Mouse (Mus musculus) testis, adult 2 months (tissue): ENCODE results near the gene Cuta. TPM values are rescaled to one million over a fixed set of nuclear protein-coding genes. Genes with fewer than 3 reads are reported as not detected.

ENCODE experiments used
- H3K27ac ChIP-seq: fragments of 200-500 bp; 2 replicates; pipeline ENCODE4 v1.5.1; 2012; ENCODE audit warnings: low read depth, low read length; ENCODE audit not compliant: control insufficient read depth, insufficient read depth
- H3K27me3 ChIP-seq: fragments of 200-500 bp; 2 replicates; pipeline ENCODE4 v1.6.1; 2012; ENCODE audit warnings: mild to moderate bottlenecking, low read length, moderate library complexity; ENCODE audit not compliant: control insufficient read depth, insufficient read depth
- H3K36me3 ChIP-seq: fragments of 200-500 bp; 2 replicates; pipeline ENCODE4 v1.6.1; 2012; ENCODE audit warnings: mild to moderate bottlenecking, low read length; ENCODE audit not compliant: control insufficient read depth, insufficient read depth
- H3K4me1 ChIP-seq: fragments of 200-500 bp; 2 replicates; pipeline ENCODE4 v1.6.1; 2012; ENCODE audit warnings: low read length; ENCODE audit not compliant: control insufficient read depth, insufficient read depth
- H3K4me3 ChIP-seq: fragments of 200-500 bp; 2 replicates; pipeline ENCODE4 v1.5.1; 2012; ENCODE audit warnings: low read depth, mild to moderate bottlenecking, low read length, moderate library complexity, mixed read lengths; ENCODE audit not compliant: control insufficient read depth
- CTCF ChIP-seq: fragments of 200-500 bp; IDR thresholded peaks from 2 replicates; pipeline ENCODE4 v1.5.1; 2012; ENCODE audit warnings: low read depth, mild to moderate bottlenecking, inconsistent platforms, low read length, moderate library complexity; ENCODE audit not compliant: control insufficient read depth, insufficient read depth, insufficient replicate concordance
- POLR2A ChIP-seq: fragments of 200-500 bp; IDR thresholded peaks from 2 replicates; pipeline ENCODE4 v1.6.1; 2012; ENCODE audit warnings: low read depth, mild to moderate bottlenecking, inconsistent platforms, low read length, moderate library complexity; ENCODE audit not compliant: control insufficient read depth
- polyA plus RNA-seq: library from polyadenylated mRNA; depleted of rRNA; stranded (reverse); fragments of >200 nt; gene quantifications from 2 replicates; pipeline ENCODE4 v1.2.3, GENCODE M21; 2012

The Cuta gene
- polyA plus RNA-seq, 1 experiment: 24.0 TPM

GRCm38 (mm10) chr17:26949051-26949577 is 9.7 kb upstream of the Cuta start:
- H3K4me1 ChIP-seq: peaks cover 45% of the 10 kb centered on the region

DNA sequence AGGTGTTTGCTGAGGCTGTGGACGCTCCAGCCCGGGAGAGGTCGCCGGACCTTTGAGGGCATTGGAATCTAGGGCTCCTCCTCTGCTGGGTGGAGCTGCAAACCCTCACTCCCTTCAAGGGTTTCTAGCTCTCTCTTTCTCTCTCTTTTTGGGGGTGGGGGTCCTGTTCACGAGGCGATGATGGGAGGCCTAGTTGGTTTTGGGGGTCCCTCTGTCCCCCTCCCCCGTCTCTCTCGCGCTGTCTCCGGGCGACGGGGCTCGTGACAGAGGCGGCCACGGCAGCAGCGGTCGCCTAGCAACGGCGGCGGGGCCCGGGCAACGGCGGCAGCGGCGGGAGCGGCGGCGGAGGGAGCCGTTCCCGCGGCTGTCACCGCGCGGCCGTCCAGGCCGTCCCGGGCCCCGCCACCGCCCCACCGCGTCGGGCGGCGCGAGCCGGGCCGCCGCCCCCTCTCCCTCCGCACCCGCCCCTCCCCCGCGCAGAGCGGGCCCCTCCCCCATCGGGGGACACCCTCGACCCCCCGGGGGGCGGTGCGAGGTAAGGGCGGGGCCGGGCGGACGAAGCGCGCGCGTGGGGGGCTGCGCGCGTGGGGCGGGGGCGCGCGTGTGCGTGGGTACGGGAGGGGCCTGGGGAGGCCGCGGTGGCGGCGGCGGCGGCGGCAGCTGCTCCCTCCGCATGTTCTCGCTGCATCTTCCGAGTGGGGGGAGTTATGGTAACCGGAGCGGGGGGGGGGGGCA is 9.1 kb upstream of the Cuta start:
- Histone ChIP-seq H3K36me3 (no peaks in the 10 kb centered on the region; the same call in none of the 2 replicates), H3K27me3 (no peaks in the 10 kb centered on the region), H3K4me1 (peaks cover 45% of the 10 kb centered on the region), H3K27ac (peak overlapping the region; percentile 63), H3K4me3 (peak overlapping the region; percentile 80)
- TF ChIP-seq CTCF (no peak), POLR2A (no peak)

More at GRCm38 (mm10) chr17:26949051-26949577, 9.7 kb upstream of the Cuta start:
- no peaks in the 10 kb centered on the region for H3K27me3 ChIP-seq
- TF ChIP-seq POLR2A (no peak), CTCF (no peak)
- H3K27ac ChIP-seq: peak overlapping the region; percentile 5; the same call in 1 of the 2 replicates
- peak overlapping the region; percentile 61 for H3K4me3 ChIP-seq
- H3K36me3 ChIP-seq: no peaks in the 10 kb centered on the region; the same call in none of the 2 replicates

DNA sequence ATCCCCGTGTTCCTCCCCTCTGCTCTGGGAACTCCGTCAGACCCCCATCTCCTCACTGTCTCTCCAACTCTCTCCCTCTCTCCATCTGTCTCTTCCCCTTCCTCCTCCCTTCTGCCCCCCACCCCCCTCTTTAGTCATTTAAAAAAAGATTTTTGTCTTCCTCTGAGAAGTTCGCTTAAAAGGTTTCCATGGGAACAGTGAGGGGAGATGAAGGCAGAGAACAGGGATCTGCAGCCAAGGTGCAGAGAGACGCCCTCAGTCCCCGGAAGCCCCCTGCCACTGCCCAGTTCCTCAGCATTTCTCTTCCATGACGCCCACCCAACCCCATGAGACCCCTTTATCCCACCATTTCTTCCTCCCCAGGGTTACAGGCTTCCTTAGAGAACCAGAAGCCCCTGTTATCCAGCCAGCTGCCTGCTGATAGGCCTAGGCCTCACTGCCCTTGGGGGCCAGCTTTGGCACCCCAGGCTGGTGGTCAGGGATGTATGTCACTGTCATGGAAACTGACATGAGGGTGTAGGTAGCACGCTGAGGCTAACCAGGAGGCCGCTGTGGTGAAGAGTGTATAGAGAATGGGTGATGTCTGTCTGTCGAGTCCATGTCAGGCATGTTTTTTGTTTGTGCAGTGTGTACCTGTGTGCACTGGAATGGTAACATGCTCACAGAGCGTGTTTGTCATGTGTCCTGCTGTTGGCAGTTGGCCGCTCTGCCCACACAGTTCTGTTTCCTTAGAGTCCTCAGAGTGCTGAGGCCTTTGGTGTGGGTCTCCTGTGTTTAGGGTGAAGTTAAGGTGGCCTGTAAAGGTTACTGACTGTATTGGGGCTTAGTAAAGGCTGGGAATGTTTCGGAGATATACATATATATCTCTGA is 8.1 kb upstream of the Cuta start:
- TF ChIP-seq CTCF (no peak), POLR2A (no peak)
- H3K36me3 ChIP-seq: no peaks in the 10 kb centered on the region; the same call in 1 of the 2 replicates
- H3K27me3 ChIP-seq: no peaks in the 10 kb centered on the region
- peak overlapping the region; percentile 58 for H3K4me3 ChIP-seq
- peak overlapping the region; percentile 47; the same call in 1 of the 2 replicates for H3K27ac ChIP-seq
- peaks cover 46% of the 10 kb centered on the region for H3K4me1 ChIP-seq

- H3K36me3 ChIP-seq: no peaks in the 10 kb centered on the region
- H3K4me3 ChIP-seq: peak overlapping the region; percentile 56
- TF ChIP-seq CTCF (0 out of 2 replicates have a peak, but pooled peaks have one; percentile 25), POLR2A (peak; percentile 61)
- H3K4me1 ChIP-seq: peaks cover 42% of the 10 kb centered on the region
- H3K27ac ChIP-seq: peak overlapping the region; percentile 47
- H3K27me3 ChIP-seq: no peaks in the 10 kb centered on the region
Observed at GRCm38 (mm10) chr17:26946567-26946966, 7.2 kb upstream of the Cuta start.

DNA sequence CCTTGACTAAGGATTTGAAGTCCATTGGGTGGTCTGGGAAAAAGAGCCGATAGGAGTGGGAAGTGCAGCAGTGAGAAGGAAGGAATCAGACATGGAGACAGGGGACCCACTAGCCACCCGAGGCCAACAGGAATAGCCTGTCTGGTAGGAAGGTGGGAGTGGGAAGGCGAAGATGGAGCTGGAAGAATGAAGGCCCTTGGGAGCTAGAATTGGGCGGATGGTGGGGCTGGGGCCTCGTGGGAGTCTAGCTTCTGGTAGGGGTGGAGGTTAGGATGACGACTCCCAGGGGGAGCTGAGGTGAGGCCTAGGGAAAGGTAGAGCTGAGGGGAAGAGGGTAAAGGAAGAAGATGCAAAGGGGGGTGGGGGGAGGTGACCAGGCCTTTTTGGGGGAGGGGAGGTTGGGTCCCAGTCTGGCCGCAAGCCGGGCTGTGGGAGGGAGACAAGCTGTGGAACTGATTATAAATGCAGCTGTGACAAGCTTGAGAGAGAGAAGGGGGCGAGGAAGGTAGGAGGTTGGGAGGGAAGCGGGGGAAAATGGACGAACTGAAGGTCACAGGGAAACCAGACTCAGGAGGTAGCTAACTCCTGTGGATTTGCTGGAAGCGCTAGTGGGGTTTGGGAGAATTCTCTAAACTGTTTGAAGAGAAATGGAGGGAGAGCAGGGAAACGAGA is 6.6 kb upstream of the Cuta start:
- no peaks in the 10 kb centered on the region for H3K36me3 ChIP-seq
- H3K4me1 ChIP-seq: peaks cover 39% of the 10 kb centered on the region
- H3K4me3 ChIP-seq: peak overlapping the region; percentile 56
- H3K27me3 ChIP-seq: no peaks in the 10 kb centered on the region
- H3K27ac ChIP-seq: peak overlapping the region; percentile 47
- TF ChIP-seq POLR2A (no peak), CTCF (no peak)

DNA sequence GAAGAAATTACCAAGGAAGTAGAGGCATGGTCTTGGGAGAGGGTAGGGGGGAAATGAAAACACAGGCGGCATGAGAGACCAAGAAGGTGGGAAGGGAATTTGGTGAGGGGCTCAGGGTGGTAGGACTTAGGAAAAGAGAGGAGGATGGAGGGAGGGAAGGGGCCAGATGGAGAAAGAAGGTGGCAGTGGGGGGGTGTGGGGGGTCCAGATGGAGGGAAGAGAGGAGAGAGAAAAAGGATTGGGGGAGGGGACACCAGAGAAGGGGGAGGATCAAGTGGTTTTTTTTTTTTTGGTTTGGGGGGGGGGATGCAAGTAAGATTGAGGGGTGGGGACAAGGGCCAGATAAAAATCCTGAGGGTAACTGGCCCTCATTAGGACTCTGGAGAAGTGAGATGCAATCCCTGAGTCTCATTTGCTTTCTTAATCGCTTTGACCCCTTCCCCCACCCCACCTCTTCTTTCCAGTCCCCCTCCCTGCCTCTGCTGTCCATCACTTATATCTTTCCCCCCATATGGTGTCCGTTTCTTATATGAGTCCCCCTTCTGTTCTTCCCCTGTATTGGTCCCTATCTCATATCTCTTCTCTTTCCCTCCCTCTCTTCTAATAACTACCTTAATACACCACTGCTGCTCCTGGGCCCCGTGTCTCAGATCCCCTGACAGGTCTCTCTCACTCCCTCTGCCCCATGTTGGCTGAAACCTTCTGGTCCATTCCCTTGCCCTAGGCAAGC is 2.6 kb upstream of the Cuta start:
- no peak for TF ChIP-seq POLR2A
- no peak for TF ChIP-seq CTCF
- peak overlapping the region; percentile 40; the same call in 1 of the 2 replicates for H3K27ac ChIP-seq
- H3K27me3 ChIP-seq: no peaks in the 10 kb centered on the region
- no peaks in the 10 kb centered on the region for H3K36me3 ChIP-seq
- H3K4me1 ChIP-seq: peaks cover 48% of the 10 kb centered on the region
- H3K4me3 ChIP-seq: peak overlapping the region; percentile 71
